ENCODE assay signal across 24 mouse cellular contexts in the genomic region with DNA sequence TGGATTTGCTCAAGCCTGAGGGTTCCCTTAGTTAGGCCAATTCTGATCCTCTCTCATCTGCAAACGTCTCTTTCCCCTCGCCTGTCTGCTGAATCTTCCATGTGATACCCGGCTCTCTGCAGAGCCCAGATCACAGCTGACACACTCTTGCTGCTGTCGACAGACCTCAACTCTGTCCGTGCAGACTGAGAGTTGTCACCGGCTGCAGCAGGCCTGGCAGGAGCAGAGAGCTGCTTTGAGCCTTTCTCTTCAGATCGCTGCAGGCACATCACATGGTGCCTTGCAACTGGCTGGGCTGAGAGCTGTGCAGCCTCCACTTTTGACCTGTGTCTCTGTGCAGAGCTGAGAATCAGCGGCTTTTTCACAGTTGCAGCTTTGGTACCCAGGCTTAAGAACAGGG. TPM values are rescaled to one million over a fixed set of nuclear protein-coding genes. Genes with fewer than 3 reads are reported as not detected.
DNase-seq lines count a peak whose midpoint lies in the region; ATAC-seq and TF ChIP-seq lines count a peak whose summit lies in the region.
"Had no signal": no experiment of that assay in that cellular context is flagged by ENCODE, and none has a peak within 500 bp of the region (broad histone marks: within the 10 kb centered on the region; RNA-seq: fewer than 3 reads in every experiment).

No protein-coding gene starts in this region.

- peaks cover 17% of the 10 kb centered on the region for H3K4me1 ChIP-seq in embryonic facial prominence, embryonic 13.5 days
- peaks cover 42% of the 10 kb centered on the region for H3K4me1 ChIP-seq in embryonic facial prominence, embryonic 10.5 days
- H3K4me1 ChIP-seq in heart, embryonic 15.5 days (replicated peaks): peaks cover 5% of the 10 kb centered on the region; the same call in 1 of the 2 replicates
- H3K4me1 ChIP-seq in midbrain, embryonic 10.5 days: peaks cover 73% of the 10 kb centered on the region
- no peaks in the 10 kb centered on the region for H3K4me1 ChIP-seq in midbrain, postnatal 0 days (ENCODE audit: insufficient read depth, low read length)
- no peaks in the 10 kb centered on the region for H3K4me1 ChIP-seq in intestine, embryonic 16.5 days (ENCODE audit: control insufficient read depth, insufficient read depth, low read length)
- H3K4me1 ChIP-seq in kidney, embryonic 14.5 days (ENCODE audit: control insufficient read depth, insufficient read depth, low read length): no peaks in the 10 kb centered on the region

- no peak for DNase-seq in embryonic facial prominence, embryonic 10.5 days (ENCODE audit: low spot score)
- DNase-seq in heart, postnatal 4 days: no peak
- no peak for DNase-seq in midbrain, embryonic 10.5 days (ENCODE audit: low spot score)
- DNase-seq in midbrain, postnatal 0 days (ENCODE audit: low spot score): no peak
- DNase-seq: adrenal gland, adult 8-10 months; cerebellum, adult 8-10 months; cerebellum, postnatal 25 days; gastrocnemius, postnatal 10 days; kidney, adult 9 months; kidney, postnatal 14 days; layer of hippocampus, adult 9-11 months; liver, embryonic 13.5 days; lung, adult 18-20 months; thymus, postnatal 25 days had no signal

- peak overlapping the region; percentile 36; the same call in 1 of the 2 replicates for H3K9ac ChIP-seq in embryonic facial prominence, embryonic 13.5 days
- no peak overlapping the region for H3K9ac ChIP-seq in heart, embryonic 15.5 days
- H3K9ac ChIP-seq in midbrain, postnatal 0 days (replicated peaks; ENCODE audit: low read length, poor library complexity, severe bottlenecking): no peak overlapping the region; the same call in 1 of the 2 replicates
- peak overlapping the region; percentile 21; the same call in 1 of the 2 replicates for H3K9ac ChIP-seq in intestine, embryonic 16.5 days (ENCODE audit: low read depth, low read length)
- H3K9ac ChIP-seq in kidney, embryonic 14.5 days (ENCODE audit: low read depth, low read length): no peak overlapping the region
- H3K9ac ChIP-seq: hindbrain, embryonic 15.5 days; liver, embryonic 13.5 days; neural tube, embryonic 13.5 days had no signal

- no peaks in the 10 kb centered on the region for H3K9me3 ChIP-seq in embryonic facial prominence, embryonic 13.5 days
- no peaks in the 10 kb centered on the region for H3K9me3 ChIP-seq in embryonic facial prominence, embryonic 10.5 days
- no peaks in the 10 kb centered on the region for H3K9me3 ChIP-seq in heart, embryonic 15.5 days (replicated peaks)
- no peaks in the 10 kb centered on the region for H3K9me3 ChIP-seq in midbrain, embryonic 10.5 days (replicated peaks)
- H3K9me3 ChIP-seq in midbrain, postnatal 0 days (ENCODE audit: low read length): no peaks in the 10 kb centered on the region
- no peaks in the 10 kb centered on the region for H3K9me3 ChIP-seq in intestine, embryonic 16.5 days (ENCODE audit: control insufficient read depth, low read length)
- no peaks in the 10 kb centered on the region for H3K9me3 ChIP-seq in kidney, embryonic 14.5 days (ENCODE audit: control insufficient read depth, low read length)
- H3K9me3 ChIP-seq: hindbrain, embryonic 10.5 days; hindbrain, embryonic 15.5 days; liver, embryonic 13.5 days; neural tube, embryonic 13.5 days had no signal

- ATAC-seq in embryonic facial prominence, embryonic 13.5 days (ENCODE audit: insufficient number of reproducible peaks, insufficient read depth, low FRiP score, low TSS enrichment, low read depth): no peak
- ATAC-seq in heart, embryonic 15.5 days (replicated peaks; ENCODE audit: insufficient number of reproducible peaks, insufficient read depth, low FRiP score, low read depth): peak; percentile 57
- no peak for ATAC-seq in midbrain, postnatal 0 days (ENCODE audit: low FRiP score)
- no peak for ATAC-seq in intestine, embryonic 16.5 days
- ATAC-seq in kidney, embryonic 14.5 days (ENCODE audit: low FRiP score, low TSS enrichment): no peak
- ATAC-seq: inflammation-experienced regulatory T-cells, adult 6 months had no signal

- H3K36me3 ChIP-seq in embryonic facial prominence, embryonic 13.5 days: no peaks in the 10 kb centered on the region
- H3K36me3 ChIP-seq in embryonic facial prominence, embryonic 10.5 days (replicated peaks): no peaks in the 10 kb centered on the region
- no peaks in the 10 kb centered on the region for H3K36me3 ChIP-seq in heart, embryonic 15.5 days
- no peaks in the 10 kb centered on the region for H3K36me3 ChIP-seq in midbrain, embryonic 10.5 days
- H3K36me3 ChIP-seq in midbrain, postnatal 0 days (ENCODE audit: insufficient read depth, low read length): no peaks in the 10 kb centered on the region
- H3K36me3 ChIP-seq in intestine, embryonic 16.5 days (ENCODE audit: control insufficient read depth, insufficient read depth, low read length): no peaks in the 10 kb centered on the region
- no peaks in the 10 kb centered on the region for H3K36me3 ChIP-seq in kidney, embryonic 14.5 days (ENCODE audit: control insufficient read depth, insufficient read depth, low read length)
- H3K36me3 ChIP-seq: hindbrain, embryonic 10.5 days; hindbrain, embryonic 15.5 days; liver, embryonic 13.5 days; neural tube, embryonic 13.5 days had no signal

- 43% methylated on average over 8 of the region's 8 CpGs for WGBS in embryonic facial prominence, embryonic 13.5 days
- WGBS in embryonic facial prominence, embryonic 10.5 days: 68% methylated on average over 8 of the region's 8 CpGs
- whole genome bisulfite sequencing in heart, embryonic 15.5 days: 25% methylated on average over 8 of the region's 8 CpGs
- 77% methylated on average over 8 of the region's 8 CpGs for WGBS in midbrain, embryonic 10.5 days
- WGBS in midbrain, postnatal 0 days: 41% methylated on average over 8 of the region's 8 CpGs
- 51% methylated on average over 8 of the region's 8 CpGs for WGBS in intestine, embryonic 16.5 days
- WGBS in kidney, embryonic 14.5 days: 76% methylated on average over 8 of the region's 8 CpGs

- no peak overlapping the region for H3K27ac ChIP-seq in embryonic facial prominence, embryonic 13.5 days
- H3K27ac ChIP-seq in embryonic facial prominence, embryonic 10.5 days (replicated peaks): no peak overlapping the region
- H3K27ac ChIP-seq in heart, embryonic 15.5 days: no peak overlapping the region
- peak overlapping the region; percentile 49; the same call in 1 of the 2 replicates for H3K27ac ChIP-seq in midbrain, embryonic 10.5 days (replicated peaks)
- no peak overlapping the region for H3K27ac ChIP-seq in midbrain, postnatal 0 days (ENCODE audit: low read depth, low read length)
- no peak overlapping the region for H3K27ac ChIP-seq in intestine, embryonic 16.5 days (ENCODE audit: low read length)
- H3K27ac ChIP-seq in kidney, embryonic 14.5 days (ENCODE audit: low read depth, low read length): no peak overlapping the region
- H3K27ac ChIP-seq: hindbrain, embryonic 10.5 days; hindbrain, embryonic 15.5 days; liver, embryonic 13.5 days; neural tube, embryonic 13.5 days had no signal

- TF ChIP-seq CTCF in midbrain, postnatal 0 days (IDR thresholded peaks at IDR 0.05): no peak

- no peak overlapping the region for H3K4me3 ChIP-seq in embryonic facial prominence, embryonic 13.5 days
- no peak overlapping the region for H3K4me3 ChIP-seq in embryonic facial prominence, embryonic 10.5 days
- no peak overlapping the region for H3K4me3 ChIP-seq in heart, embryonic 15.5 days
- H3K4me3 ChIP-seq in midbrain, embryonic 10.5 days: no peak overlapping the region
- no peak overlapping the region for H3K4me3 ChIP-seq in midbrain, postnatal 0 days (ENCODE audit: low read depth, low read length)
- no peak overlapping the region for H3K4me3 ChIP-seq in intestine, embryonic 16.5 days (ENCODE audit: low read length)
- H3K4me3 ChIP-seq in kidney, embryonic 14.5 days (ENCODE audit: low read length): no peak overlapping the region
- H3K4me3 ChIP-seq: hindbrain, embryonic 10.5 days; hindbrain, embryonic 15.5 days; liver, embryonic 13.5 days; neural tube, embryonic 13.5 days had no signal

- no peak overlapping the region for H3K4me2 ChIP-seq in embryonic facial prominence, embryonic 13.5 days
- H3K4me2 ChIP-seq in heart, embryonic 15.5 days: no peak overlapping the region
- no peak overlapping the region for H3K4me2 ChIP-seq in midbrain, postnatal 0 days (ENCODE audit: low read depth, low read length, poor library complexity, severe bottlenecking)
- H3K4me2 ChIP-seq in intestine, embryonic 16.5 days (ENCODE audit: low read depth, low read length): no peak overlapping the region
- H3K4me2 ChIP-seq in kidney, embryonic 14.5 days (replicated peaks; ENCODE audit: low read depth, low read length): no peak overlapping the region
- H3K4me2 ChIP-seq: hindbrain, embryonic 15.5 days; liver, embryonic 13.5 days; neural tube, embryonic 13.5 days had no signal

- H3K27me3 ChIP-seq in embryonic facial prominence, embryonic 13.5 days: no peaks in the 10 kb centered on the region
- no peaks in the 10 kb centered on the region for H3K27me3 ChIP-seq in embryonic facial prominence, embryonic 10.5 days (replicated peaks; ENCODE audit: low read depth, poor library complexity, severe bottlenecking)
- no peaks in the 10 kb centered on the region; the same call in 1 of the 2 replicates for H3K27me3 ChIP-seq in heart, embryonic 15.5 days
- no peaks in the 10 kb centered on the region for H3K27me3 ChIP-seq in midbrain, embryonic 10.5 days (ENCODE audit: low read depth, poor library complexity, severe bottlenecking)
- no peaks in the 10 kb centered on the region for H3K27me3 ChIP-seq in midbrain, postnatal 0 days (ENCODE audit: insufficient read depth, low read length)
- no peaks in the 10 kb centered on the region for H3K27me3 ChIP-seq in intestine, embryonic 16.5 days (replicated peaks; ENCODE audit: control insufficient read depth, insufficient read depth, low read length)
- H3K27me3 ChIP-seq in kidney, embryonic 14.5 days (ENCODE audit: control insufficient read depth, insufficient read depth, low read length): no peaks in the 10 kb centered on the region

RNA-seq across cellular contexts. Expression of gene Tox2, which starts 37.0 kb away (rescaled TPM):
- polyA plus RNA-seq in embryonic facial prominence, embryonic 13.5 days (2015; fragmentation: Nextera tagmentation; extraction: Ambion mirVana): 2.3 and 3.0 TPM in 2 replicates
- 16.3 and 17.8 TPM in 2 replicates for polyA plus RNA-seq in embryonic facial prominence, embryonic 10.5 days (2016; fragmentation: Nextera tagmentation; extraction: Ambion mirVana)
- 4.4 and 5.9 TPM in 2 replicates for polyA plus RNA-seq in heart, embryonic 15.5 days (2015; fragmentation: Nextera tagmentation; extraction: Ambion mirVana)
- total RNA-seq in heart, postnatal 4 days (2021): 1 to 10 TPM; 4.1 to 5.6 TPM
- 45.5 and 52.3 TPM in 2 replicates for polyA plus RNA-seq in midbrain, embryonic 10.5 days (2016; fragmentation: Nextera tagmentation; extraction: Ambion mirVana)
- total RNA-seq in midbrain, postnatal 0 days (2014; rRNA removed): 7.6 and 14.3 TPM in 2 replicates
- polyA plus RNA-seq in midbrain, postnatal 0 days (2015; fragmentation: Nextera tagmentation; extraction: Ambion mirVana): 57.0 and 64.7 TPM in 2 replicates
- 5.6 and 5.7 TPM in 2 replicates for polyA plus RNA-seq in intestine, embryonic 16.5 days (2015; fragmentation: Nextera tagmentation; extraction: Ambion mirVana)
- polyA plus RNA-seq in kidney, embryonic 14.5 days (2014; fragmentation: Nextera tagmentation; extraction: Ambion mirVana): 1.2 and 2.9 TPM in 2 replicates
- total RNA-seq: CH12.LX; megakaryocyte, adult 5-6 weeks had no signal

Comparison
In these comparisons a context has a peak if more than half of its experiments do, and no peak if none do; other contexts are left out.
1. H3K9ac ChIP-seq: peak in embryonic facial prominence, embryonic 13.5 days (single experiment) and intestine, embryonic 16.5 days (single experiment); none in heart, embryonic 15.5 days (single experiment), midbrain, postnatal 0 days (single experiment) and kidney, embryonic 14.5 days (single experiment).